Mouse (Mus musculus): ENCODE data around the gene Tmem44. TPM values are rescaled to one million over a fixed set of nuclear protein-coding genes. Genes with fewer than 3 reads are reported as not detected.

Gene Tmem44
- polyA plus RNA-seq, 1 experiment: 1.1 TPM

- Histone ChIP-seq H3K36me3 (ENCODE audit: control insufficient read depth, insufficient read depth) (no peaks in the 10 kb centered on the region), H3K79me2 (ENCODE audit: control insufficient read depth, insufficient read depth) (no peaks in the 10 kb centered on the region), H3K79me3 (ENCODE audit: low read depth) (no peaks in the 10 kb centered on the region), H3K4me3 (ENCODE audit: insufficient read depth, poor library complexity, severe bottlenecking) (no peak overlapping the region), H3K27me3 (ENCODE audit: control insufficient read depth, insufficient read depth, insufficient read length) (no peaks in the 10 kb centered on the region), H3ac (ENCODE audit: control insufficient read depth, insufficient read length, low read depth) (no peak overlapping the region)
- no peak for TF ChIP-seq CEBPB (IDR thresholded peaks at IDR 0.05; ENCODE audit: low read depth)
- no peak for TF ChIP-seq FOSL1 (IDR thresholded peaks at IDR 0.05; ENCODE audit: insufficient read depth, low read length, poor library complexity, severe bottlenecking)
- no peak for TF ChIP-seq MYOD1 (IDR thresholded peaks at IDR 0.05; ENCODE audit: control insufficient read depth, insufficient read length, low read depth)
- TF ChIP-seq MYOG (IDR thresholded peaks at IDR 0.05; ENCODE audit: control insufficient read depth, extremely low read depth, insufficient read length): no peak
- no peak for TF ChIP-seq USF1 (IDR thresholded peaks at IDR 0.05; ENCODE audit: low read depth)
- no peak for TF ChIP-seq CTCF (IDR thresholded peaks at IDR 0.05; ENCODE audit: control insufficient read depth, insufficient read depth, insufficient read length)
- no peak for TF ChIP-seq MAX (IDR thresholded peaks at IDR 0.05)
Measured at GRCm38 (mm10) chr16:30522253-30522940, 28.2 kb downstream of the Tmem44 start.

- Histone ChIP-seq H3K27me3 (ENCODE audit: control insufficient read depth, insufficient read depth, insufficient read length) (no peaks in the 10 kb centered on the region), H3K4me3 (ENCODE audit: insufficient read depth, poor library complexity, severe bottlenecking) (no peak overlapping the region), H3K79me2 (ENCODE audit: control insufficient read depth, insufficient read depth) (no peaks in the 10 kb centered on the region), H3ac (ENCODE audit: control insufficient read depth, insufficient read length, low read depth) (no peak overlapping the region), H3K79me3 (ENCODE audit: low read depth) (no peaks in the 10 kb centered on the region), H3K36me3 (ENCODE audit: control insufficient read depth, insufficient read depth) (no peaks in the 10 kb centered on the region)
- TF ChIP-seq CTCF (IDR thresholded peaks at IDR 0.05; ENCODE audit: control insufficient read depth, insufficient read depth, insufficient read length): no peak
- TF ChIP-seq MYOG (IDR thresholded peaks at IDR 0.05; ENCODE audit: control insufficient read depth, extremely low read depth, insufficient read length): no peak
- no peak for TF ChIP-seq USF1 (IDR thresholded peaks at IDR 0.05; ENCODE audit: low read depth)
- TF ChIP-seq FOSL1 (IDR thresholded peaks at IDR 0.05; ENCODE audit: insufficient read depth, low read length, poor library complexity, severe bottlenecking): no peak
- no peak for TF ChIP-seq MYOD1 (IDR thresholded peaks at IDR 0.05; ENCODE audit: control insufficient read depth, insufficient read length, low read depth)
- TF ChIP-seq MAX (IDR thresholded peaks at IDR 0.05): no peak
- no peak for TF ChIP-seq CEBPB (IDR thresholded peaks at IDR 0.05; ENCODE audit: low read depth)
Measured at GRCm38 (mm10) chr16:30521147-30521546, 29.5 kb downstream of the Tmem44 start.

GRCm38 (mm10) chr16:30520361-30520823 is 30.2 kb downstream of the Tmem44 start:
- TF ChIP-seq USF1 (IDR thresholded peaks at IDR 0.05; ENCODE audit: low read depth) (no peak), CEBPB (IDR thresholded peaks at IDR 0.05; ENCODE audit: low read depth) (no peak), CTCF (IDR thresholded peaks at IDR 0.05; ENCODE audit: control insufficient read depth, insufficient read depth, insufficient read length) (no peak), MYOD1 (IDR thresholded peaks at IDR 0.05; ENCODE audit: control insufficient read depth, insufficient read length, low read depth) (no peak), FOSL1 (IDR thresholded peaks at IDR 0.05; ENCODE audit: insufficient read depth, low read length, poor library complexity, severe bottlenecking) (no peak), MYOG (IDR thresholded peaks at IDR 0.05; ENCODE audit: control insufficient read depth, extremely low read depth, insufficient read length) (no peak), MAX (IDR thresholded peaks at IDR 0.05) (no peak)
- Histone ChIP-seq H3K4me3 (ENCODE audit: insufficient read depth, poor library complexity, severe bottlenecking) (no peak overlapping the region), H3K36me3 (ENCODE audit: control insufficient read depth, insufficient read depth) (no peaks in the 10 kb centered on the region), H3K27me3 (ENCODE audit: control insufficient read depth, insufficient read depth, insufficient read length) (no peaks in the 10 kb centered on the region), H3K79me2 (ENCODE audit: control insufficient read depth, insufficient read depth) (no peaks in the 10 kb centered on the region), H3K79me3 (ENCODE audit: low read depth) (no peaks in the 10 kb centered on the region), H3ac (ENCODE audit: control insufficient read depth, insufficient read length, low read depth) (no peak overlapping the region)

GRCm38 (mm10) chr16:30518635-30519034 is 32.0 kb downstream of the Tmem44 start:
- Histone ChIP-seq H3K79me3 (ENCODE audit: low read depth) (no peaks in the 10 kb centered on the region), H3K36me3 (ENCODE audit: control insufficient read depth, insufficient read depth) (no peaks in the 10 kb centered on the region), H3K79me2 (ENCODE audit: control insufficient read depth, insufficient read depth) (no peaks in the 10 kb centered on the region), H3K4me3 (ENCODE audit: insufficient read depth, poor library complexity, severe bottlenecking) (no peak overlapping the region), H3ac (ENCODE audit: control insufficient read depth, insufficient read length, low read depth) (no peak overlapping the region), H3K27me3 (ENCODE audit: control insufficient read depth, insufficient read depth, insufficient read length) (no peaks in the 10 kb centered on the region)
- peak; percentile 11 for TF ChIP-seq CEBPB (IDR thresholded peaks at IDR 0.05; ENCODE audit: low read depth)
- TF ChIP-seq MAX (IDR thresholded peaks at IDR 0.05): peak; percentile 21
- no peak for TF ChIP-seq CTCF (IDR thresholded peaks at IDR 0.05; ENCODE audit: control insufficient read depth, insufficient read depth, insufficient read length)
- no peak for TF ChIP-seq MYOD1 (IDR thresholded peaks at IDR 0.05; ENCODE audit: control insufficient read depth, insufficient read length, low read depth)
- TF ChIP-seq MYOG (IDR thresholded peaks at IDR 0.05; ENCODE audit: control insufficient read depth, extremely low read depth, insufficient read length): no peak
- TF ChIP-seq FOSL1 (IDR thresholded peaks at IDR 0.05; ENCODE audit: insufficient read depth, low read length, poor library complexity, severe bottlenecking): peak; percentile 38

GRCm38 (mm10) chr16:30517666-30518283 is 32.9 kb downstream of the Tmem44 start:
- TF ChIP-seq MYOD1 (IDR thresholded peaks at IDR 0.05; ENCODE audit: control insufficient read depth, insufficient read length, low read depth) (peak; percentile 91), USF1 (IDR thresholded peaks at IDR 0.05; ENCODE audit: low read depth) (peak; percentile 6), MAX (IDR thresholded peaks at IDR 0.05) (no peak), CTCF (IDR thresholded peaks at IDR 0.05; ENCODE audit: control insufficient read depth, insufficient read depth, insufficient read length) (no peak), FOSL1 (IDR thresholded peaks at IDR 0.05; ENCODE audit: insufficient read depth, low read length, poor library complexity, severe bottlenecking) (no peak), CEBPB (IDR thresholded peaks at IDR 0.05; ENCODE audit: low read depth) (no peak)
- no peak overlapping the region for H3K4me3 ChIP-seq (ENCODE audit: insufficient read depth, poor library complexity, severe bottlenecking)
- no peaks in the 10 kb centered on the region for H3K79me3 ChIP-seq (ENCODE audit: low read depth)
- no peaks in the 10 kb centered on the region for H3K36me3 ChIP-seq (ENCODE audit: control insufficient read depth, insufficient read depth)
- H3K27me3 ChIP-seq (ENCODE audit: control insufficient read depth, insufficient read depth, insufficient read length): no peaks in the 10 kb centered on the region
- peak overlapping the region; percentile 31 for H3ac ChIP-seq (ENCODE audit: control insufficient read depth, insufficient read length, low read depth)
- no peaks in the 10 kb centered on the region for H3K79me2 ChIP-seq (ENCODE audit: control insufficient read depth, insufficient read depth)
